Comparison of ENCODE assay signal across 8 mouse cellular contexts in genomic region chr9:89908601-89909000, GRCm38 (mm10). TPM values are rescaled to one million over a fixed set of nuclear protein-coding genes. Genes with fewer than 3 reads are reported as not detected.
DNase-seq lines count a peak whose midpoint lies in the region; ATAC-seq and TF ChIP-seq lines count a peak whose summit lies in the region.

No protein-coding gene starts in this region.

- WGBS in lung, postnatal 0 days: under 1% methylated on average over 33 of the region's 33 CpGs
- WGBS in heart, embryonic 15.5 days: under 1% methylated on average over 33 of the region's 33 CpGs
- WGBS in midbrain, embryonic 13.5 days: under 1% methylated on average over 33 of the region's 33 CpGs

- H3K9me3 ChIP-seq in lung, postnatal 0 days (ENCODE audit: low read length): no peaks in the 10 kb centered on the region
- no peaks in the 10 kb centered on the region for H3K9me3 ChIP-seq in heart, embryonic 15.5 days (replicated peaks)
- no peaks in the 10 kb centered on the region for H3K9me3 ChIP-seq in midbrain, embryonic 13.5 days

- H3K36me3 ChIP-seq in lung, postnatal 0 days (ENCODE audit: insufficient read depth, low read length): no peaks in the 10 kb centered on the region
- H3K36me3 ChIP-seq in heart, embryonic 15.5 days: no peaks in the 10 kb centered on the region
- no peaks in the 10 kb centered on the region for H3K36me3 ChIP-seq in midbrain, embryonic 13.5 days

- no peak overlapping the region for H3K9ac ChIP-seq in lung, postnatal 0 days (replicated peaks; ENCODE audit: low read depth)
- peak overlapping the region; percentile 7; the same call in 1 of the 2 replicates for H3K9ac ChIP-seq in heart, embryonic 15.5 days
- H3K9ac ChIP-seq in midbrain, embryonic 13.5 days (replicated peaks): peak overlapping the region; percentile 44; the same call in 1 of the 2 replicates

- 0 out of 2 replicates have a peak, but pooled peaks cover 3% of the 10 kb centered on the region for H3K4me1 ChIP-seq in lung, postnatal 0 days (ENCODE audit: insufficient read depth, low read depth, low read length)
- H3K4me1 ChIP-seq in heart, embryonic 15.5 days (replicated peaks): peaks cover 27% of the 10 kb centered on the region
- peaks cover 29% of the 10 kb centered on the region for H3K4me1 ChIP-seq in midbrain, embryonic 13.5 days (replicated peaks)

- ATAC-seq in lung, postnatal 0 days: peak; percentile 43; the same call in 1 of the 2 replicates
- no peak for ATAC-seq in heart, embryonic 15.5 days (replicated peaks; ENCODE audit: insufficient number of reproducible peaks, insufficient read depth, low FRiP score, low read depth)
- ATAC-seq in midbrain, embryonic 13.5 days: no peak
- no peak for ATAC-seq in activated CD4-positive, CD25-positive, alpha-beta regulatory T cell, adult 4 months

- peak overlapping the region; percentile 76 for H3K4me2 ChIP-seq in lung, postnatal 0 days (replicated peaks; ENCODE audit: low read depth, low read length)
- peak overlapping the region; percentile 96 for H3K4me2 ChIP-seq in heart, embryonic 15.5 days
- peak overlapping the region; percentile 84 for H3K4me2 ChIP-seq in midbrain, embryonic 13.5 days (replicated peaks)

- peak overlapping the region; percentile 41; the same call in 1 of the 2 replicates for H3K4me3 ChIP-seq in lung, postnatal 0 days (ENCODE audit: low read depth, low read length)
- H3K4me3 ChIP-seq in heart, embryonic 15.5 days: peak overlapping the region; percentile 60
- H3K4me3 ChIP-seq in midbrain, embryonic 13.5 days (replicated peaks): peak overlapping the region; percentile 57

- peaks cover 53% of the 10 kb centered on the region for H3K27me3 ChIP-seq in lung, postnatal 0 days (replicated peaks; ENCODE audit: insufficient read depth, low read length)
- peaks cover 84% of the 10 kb centered on the region for H3K27me3 ChIP-seq in heart, embryonic 15.5 days
- H3K27me3 ChIP-seq in midbrain, embryonic 13.5 days: peaks cover 86% of the 10 kb centered on the region

- peak; percentile 18 for DNase-seq in lung, postnatal 0 days (ENCODE audit: low spot score)
- no peak for DNase-seq in lung, adult 18-20 months
- DNase-seq in embryo, embryonic 10.5 days (ENCODE audit: low spot score): peak; percentile 44
- DNase-seq in left cerebral cortex, adult 18-20 months (ENCODE audit: low spot score in 2 of 2): peak; percentile 48 to 68
- DNase-seq in urinary bladder, adult 2 months (ENCODE audit: low spot score): no peak

- TF ChIP-seq CTCF in lung, postnatal 0 days (IDR thresholded peaks at IDR 0.05): no peak

- TF ChIP-seq EP300 in lung, postnatal 0 days (IDR thresholded peaks at IDR 0.05): no peak

- no peak overlapping the region for H3K27ac ChIP-seq in lung, postnatal 0 days (ENCODE audit: low read length)
- H3K27ac ChIP-seq in heart, embryonic 15.5 days: no peak overlapping the region
- H3K27ac ChIP-seq in midbrain, embryonic 13.5 days: no peak overlapping the region

RNA-seq across cellular contexts. Expression of gene Rasgrf1, which starts 1.1 kb away (rescaled TPM):
- polyA plus RNA-seq in lung, postnatal 0 days (2015; fragmentation: Nextera tagmentation; extraction: Ambion mirVana): 0.88 and 1.1 TPM in 2 replicates
- 0.11 and 0.19 TPM in 2 replicates for polyA plus RNA-seq in heart, embryonic 15.5 days (2015; fragmentation: Nextera tagmentation; extraction: Ambion mirVana)
- 100 to 1,000 TPM; 292 to 328 TPM for total RNA-seq in left cerebral cortex, adult 18-20 months (2021)
- polyA plus RNA-seq in midbrain, embryonic 13.5 days (2015; fragmentation: Nextera tagmentation; extraction: Ambion mirVana): 0.88 and 1.3 TPM in 2 replicates
- polyA plus RNA-seq in activated CD4-positive, CD25-positive, alpha-beta regulatory T cell, adult 4 months (2017; shearing (Covaris generic)): not detected
- polyA plus RNA-seq in urinary bladder, adult 2 months (2012; rRNA removed): 1.1 TPM in 2 replicates

Comparison
In these comparisons a context has a peak if more than half of its experiments do, and no peak if none do; other contexts are left out.
1. DNase-seq: peak in lung, postnatal 0 days (single experiment), embryo, embryonic 10.5 days (single experiment) and left cerebral cortex, adult 18-20 months (2 of 2); none in lung, adult 18-20 months (0 of 2) and urinary bladder, adult 2 months (single experiment).
2. Peak in every context shown above with its lines, with median percentiles within 50 percentile points of each other: H3K4me2 ChIP-seq and H3K4me3 ChIP-seq.